Mouse (Mus musculus): ENCODE results near the gene Mylk. TPM values are rescaled to one million over a fixed set of nuclear protein-coding genes. Genes with fewer than 3 reads are reported as not detected.

Gene Mylk
- total and polyA plus RNA-seq, 2 experiments from 2014 or later: 3.7 to 20.1 TPM

DNA sequence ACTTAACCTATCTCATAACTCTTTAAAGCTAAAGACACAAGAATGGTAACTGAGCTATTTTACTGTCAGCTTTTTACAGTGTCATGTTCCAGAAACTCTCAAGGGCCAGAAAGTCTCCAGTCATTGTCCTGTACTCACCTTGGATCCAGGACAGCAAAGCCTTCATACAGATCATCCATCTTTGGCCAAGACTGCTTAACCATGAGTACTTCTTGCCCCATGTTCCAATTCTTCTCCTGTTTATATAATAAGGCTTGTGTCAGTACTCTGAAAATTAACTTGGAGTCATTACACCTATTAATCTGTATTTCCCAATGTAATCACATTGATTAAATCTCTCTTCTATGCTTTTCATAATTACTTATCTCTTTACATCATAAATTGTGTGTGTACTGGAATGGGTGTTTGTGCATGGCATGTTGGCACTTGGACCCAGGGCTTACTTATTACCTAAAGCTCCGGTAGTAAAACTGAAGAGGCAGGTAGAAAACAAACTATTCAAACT is 273.5 kb downstream of the Mylk start:
- H3K9ac ChIP-seq (replicated peaks; ENCODE audit: low read length): no peak overlapping the region
- H3K9me3 ChIP-seq (ENCODE audit: low read length): peaks cover 3% of the 10 kb centered on the region; the same call in 1 of the 2 replicates
- H3K27ac ChIP-seq: no peak overlapping the region
- no peaks in the 10 kb centered on the region for H3K4me1 ChIP-seq (ENCODE audit: insufficient read depth, low read length)
- no peak overlapping the region for H3K4me2 ChIP-seq (ENCODE audit: low read depth, low read length)
- WGBS: 94% methylated on average over 1 of the region's 1 CpGs
- H3K36me3 ChIP-seq (ENCODE audit: insufficient read depth, low read length): no peaks in the 10 kb centered on the region
- DNase-seq (ENCODE audit: low spot score) (no peak), ATAC-seq (no peak)
- peaks cover 10% of the 10 kb centered on the region; the same call in 1 of the 2 replicates for H3K27me3 ChIP-seq (ENCODE audit: insufficient read depth, low read length)
- no peak overlapping the region for H3K4me3 ChIP-seq (ENCODE audit: low read length)
- no peak for TF ChIP-seq CTCF (IDR thresholded peaks at IDR 0.05; ENCODE audit: low read depth)

DNA sequence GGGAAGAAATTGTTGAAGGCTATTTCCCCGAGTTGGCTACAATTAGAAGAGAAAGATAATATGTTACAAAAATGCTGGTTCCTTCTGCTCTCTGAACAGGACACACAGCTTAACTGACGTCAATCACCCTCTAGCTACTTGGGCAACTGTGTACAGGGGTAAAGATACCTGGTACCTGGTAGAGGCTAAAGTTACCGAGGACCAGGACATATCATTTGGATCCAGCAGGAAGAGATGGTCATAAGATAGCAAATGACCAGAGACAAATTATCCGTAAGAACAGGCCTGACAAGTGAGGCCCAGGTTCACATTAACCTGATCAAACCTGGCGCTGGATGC is 276.9 kb downstream of the Mylk start:
- peak overlapping the region; percentile 88; the same call in 1 of the 2 replicates for H3K27ac ChIP-seq
- peak overlapping the region; percentile 85; the same call in 1 of the 2 replicates for H3K9ac ChIP-seq (replicated peaks; ENCODE audit: low read length)
- ATAC-seq (no peak; the same call in 1 of the 2 replicates), DNase-seq (ENCODE audit: low spot score) (no peak)
- TF ChIP-seq CTCF (IDR thresholded peaks at IDR 0.05; ENCODE audit: low read depth): no peak
- no peaks in the 10 kb centered on the region for H3K36me3 ChIP-seq (ENCODE audit: insufficient read depth, low read length)
- no peaks in the 10 kb centered on the region for H3K4me1 ChIP-seq (ENCODE audit: insufficient read depth, low read length)
- peak overlapping the region; percentile 78 for H3K4me3 ChIP-seq (ENCODE audit: low read length)
- H3K27me3 ChIP-seq (ENCODE audit: insufficient read depth, low read length): peaks cover 10% of the 10 kb centered on the region; the same call in 1 of the 2 replicates
- H3K4me2 ChIP-seq (ENCODE audit: low read depth, low read length): peak overlapping the region; percentile 58
- WGBS: 58% methylated on average over 5 of the region's 5 CpGs
- no peaks in the 10 kb centered on the region for H3K9me3 ChIP-seq (ENCODE audit: low read length)

DNA sequence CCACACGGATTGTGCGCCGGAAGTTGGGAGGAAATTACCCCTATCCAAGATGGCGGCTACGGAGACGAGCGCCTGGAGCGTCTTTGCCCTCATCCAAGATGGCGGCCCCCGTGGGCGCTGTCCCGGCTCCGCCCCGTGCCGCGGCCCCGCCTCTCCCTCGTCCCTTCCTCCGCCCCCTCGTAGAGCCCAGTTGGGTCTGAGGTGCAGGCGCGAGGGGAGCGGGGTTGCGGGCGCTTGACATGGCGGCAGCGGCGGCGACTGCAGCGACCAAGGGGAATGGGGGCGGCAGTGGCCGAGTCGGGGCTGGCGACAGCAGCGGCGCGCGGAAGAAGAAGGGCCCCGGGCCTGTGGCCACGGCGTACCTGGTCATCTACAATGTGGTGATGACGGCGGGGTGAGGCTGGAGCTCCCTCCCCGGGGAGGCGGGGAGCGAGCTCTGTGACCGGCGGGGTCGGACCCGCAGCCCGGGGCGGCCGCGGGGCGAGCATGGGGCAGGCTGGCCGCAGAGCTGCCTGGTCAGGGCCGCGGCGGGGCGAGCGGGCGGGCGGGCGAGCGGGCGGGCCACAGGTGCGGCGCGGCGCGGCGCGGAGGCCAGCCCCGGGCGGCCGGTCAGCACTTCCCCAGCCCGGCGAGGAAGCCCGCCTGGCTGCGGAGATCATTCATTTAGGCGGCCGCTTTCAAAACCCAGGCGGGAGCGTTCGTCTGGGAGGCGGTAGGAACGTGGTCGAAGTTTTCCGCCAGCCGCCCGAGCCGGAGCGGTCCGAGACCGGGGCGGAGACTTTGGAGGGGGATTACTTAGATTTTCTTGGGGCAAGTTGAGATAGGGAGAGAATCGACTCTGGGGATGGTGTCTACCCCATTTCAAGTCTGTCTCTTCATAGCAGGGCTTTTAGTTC is 277.5 kb downstream of the Mylk start, which contains the start of gene Hacd2:
Gene Hacd2, plus strand, starts transcription at position 187 of the 896 bp plus-strand sequence.
- Histone ChIP-seq H3K9me3 (ENCODE audit: low read length) (no peaks in the 10 kb centered on the region), H3K36me3 (ENCODE audit: insufficient read depth, low read length) (no peaks in the 10 kb centered on the region), H3K4me1 (ENCODE audit: insufficient read depth, low read length) (no peaks in the 10 kb centered on the region), H3K4me2 (ENCODE audit: low read depth, low read length) (peak within 1 kb of the TSS; percentile 58), H3K4me3 (ENCODE audit: low read length) (peak within 1 kb of the TSS; percentile 78), H3K9ac (replicated peaks; ENCODE audit: low read length) (peak within 1 kb of the TSS; percentile 85), H3K27me3 (ENCODE audit: insufficient read depth, low read length) (peaks cover 10% of the 10 kb centered on the region; the same call in 1 of the 2 replicates), H3K27ac (peak within 1 kb of the TSS; percentile 88)
- WGBS: under 1% methylated on average over 82 of the region's 97 CpGs
- DNase-seq (ENCODE audit: low spot score): peak; percentile 97
- peak; percentile 99 for ATAC-seq
- TF ChIP-seq CTCF (IDR thresholded peaks at IDR 0.05; ENCODE audit: low read depth): no peak

DNA sequence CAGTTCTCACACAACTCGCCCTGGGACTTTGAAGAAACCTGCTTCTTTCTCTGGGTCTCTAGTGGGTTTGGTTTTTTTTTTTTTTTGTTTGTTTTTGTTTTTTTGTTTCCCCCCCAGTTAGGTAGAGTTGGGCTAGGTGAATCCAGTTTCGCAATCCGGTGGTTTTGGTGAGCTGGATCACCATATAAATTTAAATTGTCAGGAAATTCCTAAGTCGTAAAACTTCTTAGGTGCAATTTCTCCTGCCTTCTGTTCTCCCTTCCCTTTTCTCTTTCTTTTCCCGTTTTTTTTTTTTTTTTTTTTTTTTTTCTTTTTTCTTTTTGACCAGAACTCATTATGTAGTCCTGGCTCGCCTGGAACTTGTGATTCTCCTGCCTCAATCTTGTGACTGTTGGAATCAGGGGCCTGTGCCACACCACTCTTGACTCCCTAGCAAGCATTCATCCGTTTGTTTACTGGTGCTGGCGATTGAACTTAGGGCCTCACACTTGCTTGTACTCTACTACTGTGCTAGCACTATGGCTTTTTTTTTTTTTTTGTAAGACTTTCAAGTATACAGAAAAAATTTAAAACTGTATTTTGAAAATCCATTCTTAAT is 278.2 kb downstream of the Mylk start:
- peak overlapping the region; percentile 85; the same call in 1 of the 2 replicates for H3K9ac ChIP-seq (replicated peaks; ENCODE audit: low read length)
- peak overlapping the region; percentile 78 for H3K4me3 ChIP-seq (ENCODE audit: low read length)
- H3K4me1 ChIP-seq (ENCODE audit: insufficient read depth, low read length): no peaks in the 10 kb centered on the region
- H3K36me3 ChIP-seq (ENCODE audit: insufficient read depth, low read length): no peaks in the 10 kb centered on the region
- no peak for ATAC-seq
- H3K9me3 ChIP-seq (ENCODE audit: low read length): no peaks in the 10 kb centered on the region
- no peak overlapping the region for H3K27ac ChIP-seq
- TF ChIP-seq CTCF (IDR thresholded peaks at IDR 0.05; ENCODE audit: low read depth): no peak
- DNase-seq (ENCODE audit: low spot score): no peak
- H3K4me2 ChIP-seq (ENCODE audit: low read depth, low read length): peak overlapping the region; percentile 58
- 10% methylated on average over 8 of the region's 8 CpGs for WGBS
- H3K27me3 ChIP-seq (ENCODE audit: insufficient read depth, low read length): peaks cover 10% of the 10 kb centered on the region; the same call in 1 of the 2 replicates

DNA sequence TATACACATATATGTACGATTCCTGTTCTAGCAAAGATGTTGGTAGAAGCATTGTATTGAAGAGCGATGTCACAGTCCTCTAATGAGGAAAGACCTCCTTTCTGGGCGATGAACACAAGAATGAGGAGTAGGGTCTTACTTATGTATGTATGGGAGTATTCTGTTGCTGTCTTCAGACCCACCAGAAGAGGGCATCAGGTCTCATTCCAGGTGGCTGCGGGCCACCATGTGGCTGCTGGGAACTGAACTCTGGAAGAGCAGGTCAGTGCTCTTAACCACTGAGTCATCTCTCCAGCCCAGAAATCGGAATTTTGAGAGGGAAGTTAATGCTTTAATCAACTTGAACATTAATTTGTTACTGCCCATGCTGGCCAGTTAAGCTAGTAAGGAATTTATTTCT is 279.3 kb downstream of the Mylk start:
- Histone ChIP-seq H3K36me3 (ENCODE audit: insufficient read depth, low read length) (0 out of 2 replicates have a peak, but pooled peaks cover 2% of the 10 kb centered on the region), H3K4me3 (ENCODE audit: low read length) (no peak overlapping the region), H3K9ac (replicated peaks; ENCODE audit: low read length) (no peak overlapping the region), H3K27ac (no peak overlapping the region), H3K9me3 (ENCODE audit: low read length) (no peaks in the 10 kb centered on the region), H3K27me3 (ENCODE audit: insufficient read depth, low read length) (peaks cover 8% of the 10 kb centered on the region; the same call in 1 of the 2 replicates), H3K4me2 (ENCODE audit: low read depth, low read length) (no peak overlapping the region), H3K4me1 (ENCODE audit: insufficient read depth, low read length) (no peaks in the 10 kb centered on the region)
- peak; percentile 33 for TF ChIP-seq CTCF (IDR thresholded peaks at IDR 0.05; ENCODE audit: low read depth)
- 88% methylated on average over 5 of the region's 5 CpGs for WGBS
- ATAC-seq (no peak), DNase-seq (ENCODE audit: low spot score) (no peak)

DNA sequence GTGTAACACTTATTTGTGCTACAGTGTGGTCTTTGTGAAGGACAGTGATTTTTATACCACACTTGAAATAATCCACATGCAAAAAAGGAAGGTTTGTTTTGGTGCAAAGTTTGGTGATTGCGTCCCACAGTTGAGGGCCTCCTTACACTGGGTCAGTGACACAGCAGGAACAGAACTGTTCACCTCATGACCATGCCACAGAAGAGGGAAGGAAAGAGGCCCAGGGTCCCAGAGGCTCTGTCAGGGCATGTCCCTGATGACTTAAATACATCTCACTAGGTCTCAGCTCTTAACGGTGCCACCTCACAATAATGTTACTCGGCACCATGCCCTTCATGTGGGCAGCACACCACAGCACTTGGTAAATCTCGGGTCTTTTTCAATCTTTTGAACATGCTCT is 280.3 kb downstream of the Mylk start:
- Histone ChIP-seq H3K36me3 (ENCODE audit: insufficient read depth, low read length) (0 out of 2 replicates have a peak, but pooled peaks cover 4% of the 10 kb centered on the region), H3K9ac (replicated peaks; ENCODE audit: low read length) (no peak overlapping the region), H3K4me1 (ENCODE audit: insufficient read depth, low read length) (no peaks in the 10 kb centered on the region), H3K27me3 (ENCODE audit: insufficient read depth, low read length) (peaks cover 6% of the 10 kb centered on the region; the same call in 1 of the 2 replicates), H3K4me2 (ENCODE audit: low read depth, low read length) (no peak overlapping the region), H3K27ac (no peak overlapping the region), H3K4me3 (ENCODE audit: low read length) (no peak overlapping the region), H3K9me3 (ENCODE audit: low read length) (no peaks in the 10 kb centered on the region)
- ATAC-seq (no peak), DNase-seq (ENCODE audit: low spot score) (no peak)
- TF ChIP-seq CTCF (IDR thresholded peaks at IDR 0.05; ENCODE audit: low read depth): no peak
- 96% methylated on average over 4 of the region's 4 CpGs for whole genome bisulfite sequencing
